Mouse (Mus musculus) liver (tissue): ENCODE measurements around the gene Ccdc6.

Experiments
- DNase-seq: peaks from one replicate; pipeline ENCODE4 v3.0.0-alpha.2; 2020; ENCODE audit warnings: mixed read lengths

Ccdc6 gene

GRCm38 (mm10) chr10:70169044-70169443, 72.1 kb downstream of the Ccdc6 start:
- DNase-seq, result no peak

DNA sequence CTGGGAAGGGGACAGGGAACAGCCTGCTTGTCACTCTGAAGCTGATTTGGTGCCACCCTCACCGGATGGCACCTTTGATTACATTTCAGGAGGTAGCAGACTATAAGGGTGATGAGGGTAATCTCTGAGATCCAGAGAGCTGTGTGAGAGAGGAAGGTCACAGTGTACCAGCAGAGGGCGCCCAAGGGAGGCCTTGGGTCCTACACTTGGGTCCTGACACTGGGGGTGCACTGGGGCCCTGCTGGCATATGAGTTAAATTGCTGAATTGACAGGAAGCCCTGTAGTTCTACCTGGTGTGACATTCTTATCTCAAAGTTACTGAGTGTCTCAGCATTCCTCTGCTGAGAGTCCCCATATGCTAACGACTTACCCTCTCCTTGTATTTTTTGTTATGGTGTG, 76.4 kb downstream of the Ccdc6 start:
- peak; percentile 69 for DNase-seq

- DNase-seq, result no peak
These were observed 77.7 kb downstream of the Ccdc6 start for GRCm38 (mm10) chr10:70174494-70175190.

DNA sequence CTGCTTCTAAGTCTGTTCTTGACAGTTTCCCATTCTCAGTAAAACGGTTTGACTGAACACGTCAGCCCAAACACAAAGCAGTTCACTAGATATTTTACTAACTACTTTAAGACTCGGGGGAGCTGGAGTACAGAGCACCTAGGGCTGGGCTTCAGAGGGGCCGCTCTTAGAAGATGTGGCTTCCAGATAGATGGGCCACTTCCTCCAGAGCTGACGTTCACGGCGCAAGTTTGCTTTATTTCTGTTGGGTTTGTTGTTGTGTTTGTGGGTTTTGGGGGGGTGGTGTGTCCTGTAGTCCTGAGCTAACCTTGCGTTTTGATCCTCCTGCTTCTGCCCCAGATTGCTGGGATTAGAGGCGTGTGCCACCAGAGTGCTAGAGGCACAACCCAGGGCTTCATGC, 83.8 kb downstream of the Ccdc6 start:
- DNase-seq, result no peak

DNA sequence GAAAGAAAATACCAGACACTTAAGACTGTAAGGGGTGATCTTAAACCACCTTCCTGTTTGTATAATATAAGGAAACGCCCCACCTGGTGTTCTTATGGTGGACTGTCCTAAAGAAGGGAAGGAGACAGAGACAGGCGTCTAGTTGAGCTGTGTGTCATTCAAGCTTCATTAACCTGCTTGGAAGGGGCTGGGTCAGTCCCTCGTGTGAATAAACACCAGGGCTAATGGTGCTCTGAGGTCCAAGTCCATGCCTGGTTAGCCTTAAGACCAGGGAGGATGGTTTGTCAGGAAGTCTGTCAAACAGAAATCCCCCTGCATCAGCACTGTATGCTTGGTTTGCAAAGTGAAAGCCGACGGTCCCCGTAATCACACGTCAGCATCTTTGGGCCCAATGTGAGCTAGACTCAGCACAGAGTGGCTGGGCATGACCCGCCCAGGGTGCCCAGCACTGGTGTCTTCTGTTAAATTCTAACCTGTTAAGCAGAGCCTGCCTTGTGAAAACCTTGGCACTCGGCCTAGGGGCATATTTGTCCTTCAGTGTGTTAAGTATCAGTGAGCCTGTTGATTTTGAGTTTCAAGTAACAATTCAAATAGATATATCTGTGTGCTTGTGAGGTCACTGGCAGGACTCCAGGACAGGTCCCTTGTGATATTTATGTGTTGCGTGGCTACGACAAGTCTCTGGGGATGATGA, 84.5 kb downstream of the Ccdc6 start:
- DNase-seq, result no peak

- peak; percentile 18 for DNase-seq
These were observed 86.5 kb downstream of the Ccdc6 start for GRCm38 (mm10) chr10:70183210-70184080.

- peak; percentile 18 for DNase-seq
These were observed 89.2 kb downstream of the Ccdc6 start for GRCm38 (mm10) chr10:70186136-70186535.

- no peak for DNase-seq
These were observed 89.7 kb downstream of the Ccdc6 start for GRCm38 (mm10) chr10:70186586-70186985.

DNA sequence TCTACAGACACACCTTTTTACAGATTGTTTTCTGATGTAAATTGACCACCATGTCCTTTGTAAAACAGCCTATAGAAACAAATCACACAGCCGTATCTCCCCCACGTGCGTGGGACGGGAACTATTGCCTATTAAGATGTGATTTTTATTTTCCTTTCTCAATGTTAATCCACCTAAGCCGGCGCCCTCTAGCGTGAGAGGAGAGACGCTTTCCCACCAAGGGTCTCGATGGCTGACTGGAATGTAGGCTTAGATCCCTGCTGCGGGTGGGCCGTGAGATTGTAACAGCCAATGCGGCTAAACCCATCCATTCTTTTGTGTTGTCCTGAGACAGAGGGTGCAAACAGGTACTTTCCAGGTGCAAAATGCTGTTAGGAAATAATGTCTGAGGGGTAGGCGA, 92.9 kb downstream of the Ccdc6 start:
- no peak for DNase-seq

DNA sequence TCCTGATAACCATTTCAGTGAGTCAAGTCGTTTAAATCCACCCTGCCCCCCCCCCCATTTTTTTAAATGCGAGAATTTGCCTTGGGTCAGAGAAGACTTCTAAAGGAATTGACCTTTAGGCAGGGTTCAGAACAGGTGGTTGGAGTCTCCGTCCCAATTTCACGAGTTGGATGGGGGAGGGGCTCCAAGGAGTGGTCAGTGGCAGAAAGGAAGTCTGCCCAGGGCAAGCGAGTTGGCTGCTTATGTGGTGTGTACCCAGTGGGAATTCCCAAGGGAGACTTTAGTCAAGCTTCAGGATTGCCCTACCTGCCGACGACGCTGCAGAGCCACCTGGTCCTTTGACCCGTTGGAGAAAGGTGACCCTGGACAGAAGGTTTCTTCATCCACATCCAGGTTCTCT, 97.4 kb downstream of the Ccdc6 start:
- no peak for DNase-seq

GRCm38 (mm10) chr10:70195279-70195678, 98.4 kb downstream of the Ccdc6 start:
- DNase-seq, result no peak

DNA sequence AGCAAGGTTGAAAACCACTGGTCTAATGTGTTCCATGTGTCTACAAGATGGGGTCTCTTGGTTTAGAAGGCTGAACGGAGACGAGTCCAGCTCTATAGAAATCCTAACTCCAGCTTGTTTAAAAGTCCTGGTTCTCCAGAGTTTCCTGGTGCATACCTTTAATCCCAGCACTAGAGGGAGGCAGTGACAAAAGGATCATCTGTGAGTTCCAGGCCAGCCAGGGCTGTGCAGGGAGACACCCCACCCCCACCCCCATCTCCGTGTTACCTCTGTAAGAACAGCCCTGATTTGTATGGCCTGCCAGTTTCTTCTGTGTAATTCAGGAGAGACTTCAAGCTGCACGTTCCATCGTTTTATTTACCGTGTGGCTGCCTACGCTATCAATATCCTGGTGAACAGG, 98.9 kb downstream of the Ccdc6 start:
- DNase-seq, result peak; percentile 33

DNA sequence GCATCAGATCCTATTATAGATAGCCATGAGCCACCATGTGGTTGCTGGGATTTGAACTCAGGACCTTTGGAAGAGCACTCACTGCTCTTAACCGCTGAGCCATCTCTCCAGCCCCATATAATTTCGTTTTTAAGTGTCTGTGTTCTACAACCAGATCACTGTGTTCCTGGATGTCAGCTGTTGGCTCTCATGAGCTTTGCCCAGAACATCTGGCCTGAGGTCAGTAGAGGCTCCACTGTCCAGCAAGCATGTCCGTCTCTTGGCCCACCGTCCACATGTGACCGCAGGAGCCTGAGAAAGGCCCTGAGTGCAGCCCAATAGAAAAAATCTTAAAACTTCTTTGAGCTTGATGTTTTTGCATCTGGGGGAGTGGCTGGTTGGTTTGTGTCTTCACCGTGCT, 99.7 kb downstream of the Ccdc6 start:
- no peak for DNase-seq

- no peak for DNase-seq
These were observed 100.7 kb downstream of the Ccdc6 start for GRCm38 (mm10) chr10:70197601-70198000.

DNA sequence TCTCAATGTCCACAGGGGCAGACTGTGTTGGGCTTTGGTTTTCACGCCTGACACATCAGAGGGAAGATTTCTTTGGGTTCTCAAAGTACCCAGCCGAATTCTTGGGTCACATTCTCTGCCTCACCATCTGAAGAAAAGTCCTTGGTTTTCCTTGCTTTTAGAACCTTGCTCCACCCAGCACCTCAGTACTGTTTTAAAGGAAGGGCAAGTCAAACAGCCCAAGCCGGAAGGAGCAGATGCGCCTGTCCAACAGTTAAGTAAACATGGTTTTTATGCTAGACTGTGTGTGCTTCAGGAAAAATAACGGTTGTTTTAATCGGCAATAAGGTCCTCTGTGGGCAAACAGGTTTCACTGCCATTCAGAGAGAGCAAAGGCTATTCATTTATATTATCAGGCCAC, 101.1 kb downstream of the Ccdc6 start:
- DNase-seq, result no peak

GRCm38 (mm10) chr10:70198951-70199463, 102.1 kb downstream of the Ccdc6 start:
- no peak for DNase-seq

- no peak for DNase-seq
These were observed 102.7 kb downstream of the Ccdc6 start for GRCm38 (mm10) chr10:70199466-70200210.

GRCm38 (mm10) chr10:70200889-70201500, 104.1 kb downstream of the Ccdc6 start:
- no peak for DNase-seq

- DNase-seq, result no peak
These were observed 107.8 kb downstream of the Ccdc6 start, which contains the start of gene Mrln for GRCm38 (mm10) chr10:70204505-70205399. TSS of gene Mrln (plus strand) at chr10:70204664.

DNA sequence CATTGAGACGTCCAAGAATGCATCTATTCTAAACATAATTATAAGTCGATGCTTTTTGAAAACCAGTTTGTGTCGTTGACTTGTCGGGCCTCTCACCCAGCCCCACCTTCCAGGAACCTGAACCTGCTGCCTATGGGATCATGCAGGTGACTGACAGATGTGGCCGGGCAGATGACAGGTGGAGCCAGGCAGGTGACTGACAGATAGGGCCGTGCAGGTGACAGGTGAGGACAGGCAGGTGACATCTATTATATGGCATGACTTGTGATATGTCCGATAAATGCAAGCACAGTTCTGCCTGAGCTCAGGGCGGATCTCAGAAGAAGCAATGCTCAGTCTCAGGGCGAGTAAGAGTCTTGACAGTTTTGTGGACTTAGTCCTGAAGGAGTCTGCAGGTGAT, 114.4 kb downstream of the Ccdc6 start:
- DNase-seq, result no peak

DNA sequence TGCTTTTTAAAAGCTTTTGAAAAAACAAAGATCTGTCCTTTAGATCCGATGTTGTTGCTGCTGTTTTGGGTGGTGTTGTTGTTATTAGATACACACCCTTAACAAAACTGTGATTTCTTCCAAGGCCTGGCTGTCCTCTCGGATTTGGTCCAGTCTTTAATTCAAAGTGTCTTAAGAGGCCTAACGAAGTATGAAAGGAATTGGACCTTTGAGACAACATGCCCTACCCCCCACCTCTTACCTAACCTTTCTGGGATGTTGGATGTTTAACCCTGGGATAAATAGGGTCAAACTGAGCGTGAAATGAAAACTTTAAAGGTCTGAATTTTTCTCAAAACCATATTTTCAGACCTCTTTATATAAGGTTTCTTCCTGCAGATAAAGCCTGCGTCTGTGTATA, 124.0 kb downstream of the Ccdc6 start:
- no peak for DNase-seq
